Mouse (Mus musculus): ENCODE results near the gene Gm11733.
"Not testable (repeated sequence)": the region's sequence is repeated elsewhere in the genome, so short reads cannot be mapped to it uniquely, and the experiment has no call there.

Gm11733 gene

DNA sequence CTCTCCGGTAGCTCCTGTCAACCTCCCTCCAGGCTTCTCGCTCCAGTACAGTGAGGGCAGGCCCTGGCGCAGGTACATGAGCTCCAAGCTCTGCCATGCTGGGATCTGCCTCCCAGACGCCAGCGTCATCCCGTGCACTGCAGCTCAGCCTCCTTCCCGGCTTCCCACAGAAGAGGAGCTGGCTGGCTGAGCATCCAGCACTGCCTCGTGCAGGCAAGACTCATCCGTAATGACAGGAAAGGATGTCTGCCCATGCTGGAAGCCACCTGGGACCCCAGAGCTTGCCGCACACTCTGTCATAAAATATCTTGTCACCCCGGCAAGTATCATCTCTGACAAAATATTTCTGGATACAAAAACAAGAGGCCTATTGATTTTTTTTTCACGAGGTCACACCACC lies at the start of gene Gm11733:
Gm11733 (plus strand) TSS at position 171 of the 400 bp plus-strand sequence.
- DNase-seq (ENCODE audit: low spot score): peak; percentile 57

DNA sequence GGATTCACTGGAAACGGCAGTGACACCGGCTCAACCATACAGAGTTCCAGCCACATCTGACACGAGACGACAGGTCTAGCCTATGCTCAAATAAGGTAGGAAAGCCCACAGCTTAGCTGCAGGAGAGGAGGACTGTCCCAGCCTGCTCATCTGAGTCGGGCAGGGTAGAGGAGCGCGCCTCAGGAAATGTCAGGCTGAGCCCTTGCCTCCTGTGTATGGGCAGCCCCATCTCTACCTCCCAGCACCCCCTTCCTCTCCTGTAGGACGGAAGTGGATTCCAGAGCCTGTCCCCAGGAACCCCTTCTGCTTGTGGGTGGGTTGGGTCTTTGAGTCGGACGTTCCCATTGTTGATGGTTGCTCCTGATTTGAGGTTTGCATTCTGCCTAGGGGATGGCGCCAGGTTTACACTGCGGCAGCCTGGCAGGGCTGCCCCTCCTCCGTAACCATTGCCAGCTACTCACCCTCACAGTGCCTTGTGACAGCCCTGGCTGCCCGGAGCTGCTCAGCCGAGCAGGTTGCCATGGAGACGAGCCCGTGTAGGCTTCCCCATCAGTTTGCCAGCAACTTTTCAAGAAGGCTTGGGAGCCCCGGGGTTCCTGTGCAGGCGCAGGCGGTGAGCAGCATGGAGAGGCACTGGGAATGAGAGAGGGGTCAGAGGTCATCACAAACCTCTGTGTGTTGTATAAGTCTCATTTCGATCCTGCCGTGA lies 47.6 kb upstream of the Gm11733 start:
- DNase-seq (ENCODE audit: low spot score): peak; percentile 85

DNA sequence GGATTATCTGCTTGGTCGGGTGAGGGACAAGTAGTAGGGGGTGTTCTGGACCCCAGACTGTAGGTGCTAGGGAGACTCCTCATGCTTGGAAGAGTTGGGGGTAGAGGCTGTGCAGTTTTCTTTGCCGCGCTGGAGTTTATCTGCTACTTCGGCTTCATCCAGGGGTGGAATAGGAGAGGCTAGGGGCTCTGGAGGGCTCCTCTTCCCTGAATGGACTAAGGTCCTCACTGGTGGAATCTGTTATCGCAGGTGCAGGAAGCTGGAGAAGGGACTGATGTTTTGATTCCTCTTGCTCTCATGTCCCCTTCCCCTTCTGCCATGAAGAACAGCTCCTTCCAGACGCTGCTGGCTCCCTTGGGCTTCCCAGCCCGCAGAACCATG lies 47.1 kb upstream of the Gm11733 start:
- DNase-seq (ENCODE audit: low spot score): no peak

DNA sequence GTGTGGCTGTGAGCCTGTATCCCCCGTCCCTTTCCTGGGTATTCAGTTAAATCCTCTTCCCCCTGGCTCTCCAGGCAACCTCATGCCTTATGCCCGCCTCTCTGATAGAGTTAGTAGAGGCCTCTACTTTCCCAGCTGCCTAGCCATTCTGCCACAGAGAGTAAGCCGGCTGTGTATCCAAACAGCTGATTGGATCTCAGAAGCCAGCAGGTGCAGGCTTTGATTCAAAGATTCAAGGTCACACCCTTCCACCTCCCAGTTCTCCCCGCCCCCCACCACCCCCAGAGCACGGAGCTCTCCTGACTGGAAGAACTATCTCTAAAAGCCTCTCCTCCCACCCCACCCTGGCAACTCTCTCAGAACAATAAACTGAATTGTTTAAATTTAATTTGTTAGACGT lies 45.8 kb upstream of the Gm11733 start:
- DNase-seq (ENCODE audit: low spot score): no peak

DNA sequence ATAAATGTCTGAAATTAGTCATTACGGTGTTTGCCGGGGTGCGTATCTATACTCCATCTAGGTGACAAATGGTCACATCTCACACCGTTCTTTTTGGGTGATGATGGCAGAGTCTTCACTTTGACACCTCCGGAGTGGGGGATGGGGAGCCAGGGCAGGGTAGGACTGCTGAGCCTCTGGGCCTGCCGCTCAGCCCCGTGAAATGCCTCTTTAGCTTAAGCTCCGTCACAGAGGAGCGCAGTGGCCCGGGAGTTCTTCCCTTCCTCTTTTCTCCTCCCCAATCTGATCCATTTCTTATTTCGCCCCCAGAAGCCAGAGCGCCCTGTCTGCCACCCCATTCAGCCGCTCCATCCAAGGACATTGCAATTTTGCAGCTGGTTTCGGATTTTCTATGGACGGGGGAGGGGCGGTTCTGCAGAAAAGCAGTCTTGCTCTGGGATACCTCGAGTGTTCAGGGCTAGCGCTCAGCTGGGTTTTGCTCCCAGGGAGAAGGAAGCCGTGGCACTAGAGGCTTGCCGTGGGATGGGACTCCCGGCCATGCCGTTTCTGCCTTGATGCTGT lies 43.2 kb upstream of the Gm11733 start:
- DNase-seq (ENCODE audit: low spot score): no peak

- no peak for DNase-seq (ENCODE audit: low spot score)
These were observed 40.1 kb upstream of the Gm11733 start for GRCm38 (mm10) chr11:117444090-117444489.

GRCm38 (mm10) chr11:117445707-117446106 lies 38.5 kb upstream of the Gm11733 start:
- no peak for DNase-seq (ENCODE audit: low spot score)

- peak; percentile 60 for DNase-seq (ENCODE audit: low spot score)
These were observed 30.1 kb upstream of the Gm11733 start for GRCm38 (mm10) chr11:117454086-117454485.

- DNase-seq (ENCODE audit: low spot score): peak; percentile 63
These were observed 25.0 kb upstream of the Gm11733 start for GRCm38 (mm10) chr11:117459148-117459547.

- DNase-seq (ENCODE audit: low spot score): peak; percentile 44
These were observed 21.8 kb upstream of the Gm11733 start for GRCm38 (mm10) chr11:117462202-117462864.

DNA sequence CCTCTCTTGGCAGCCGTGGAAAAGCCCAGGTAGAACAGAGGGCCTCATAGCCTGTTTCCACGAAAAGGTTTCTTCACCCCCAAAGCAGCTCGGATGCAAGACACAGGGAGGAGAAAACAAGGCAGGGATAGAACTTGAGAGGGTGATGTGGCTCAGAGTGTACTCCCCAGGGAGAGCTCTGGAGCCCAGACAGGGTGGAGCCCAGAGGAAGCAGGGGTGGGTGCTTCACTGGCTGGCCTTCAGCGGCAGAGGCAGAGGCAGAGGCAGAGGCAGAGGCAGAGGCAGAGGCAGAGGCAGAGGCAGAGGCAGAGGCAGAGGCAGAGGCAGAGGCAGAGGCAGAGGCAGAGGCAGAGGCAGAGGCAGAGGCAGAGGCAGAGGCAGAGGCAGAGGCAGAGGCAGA lies 20.8 kb upstream of the Gm11733 start:
- not testable (repeated sequence) for DNase-seq (ENCODE audit: low spot score)

DNA sequence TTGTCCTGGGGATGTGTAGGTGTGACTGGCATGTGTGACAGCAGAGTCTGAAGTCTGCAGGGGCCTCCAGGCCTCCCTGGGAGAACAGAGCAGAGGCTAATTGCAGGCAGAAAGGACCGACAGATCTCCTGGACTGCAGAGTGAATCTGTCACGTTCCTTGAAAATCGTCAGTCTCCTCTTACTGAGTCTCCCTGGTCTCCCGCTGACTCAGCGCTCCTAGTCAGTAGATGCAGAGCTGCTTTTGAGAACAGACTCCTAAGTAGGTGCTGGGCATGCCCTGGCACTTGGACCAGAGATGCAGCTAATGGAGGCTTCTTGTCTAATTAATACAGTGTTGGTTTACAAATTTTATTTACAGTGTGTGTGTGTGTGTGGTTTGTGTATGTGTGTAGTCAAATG lies 17.9 kb upstream of the Gm11733 start:
- DNase-seq (ENCODE audit: low spot score): no peak

DNA sequence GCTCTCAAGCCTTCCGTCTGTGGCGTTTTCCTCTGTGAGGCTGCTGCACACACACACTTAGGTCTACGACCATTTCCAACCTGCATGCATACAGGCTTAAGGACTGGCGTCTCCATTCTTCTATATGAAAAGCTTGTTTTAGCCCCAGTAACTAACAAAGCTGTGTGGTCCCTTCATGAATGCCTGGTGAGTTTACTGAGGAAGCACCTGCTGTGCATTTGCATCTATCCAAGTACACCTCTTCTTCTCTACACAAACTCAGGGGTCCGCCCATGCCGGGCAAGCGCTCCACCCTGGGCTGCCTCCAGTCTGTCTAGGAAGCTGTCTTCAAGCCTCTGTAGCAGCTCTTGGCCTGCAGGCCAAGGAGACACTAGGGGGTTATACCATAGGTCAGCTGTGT lies 17.3 kb upstream of the Gm11733 start:
- no peak for DNase-seq (ENCODE audit: low spot score)

- no peak for DNase-seq (ENCODE audit: low spot score)
These were observed 15.4 kb upstream of the Gm11733 start for GRCm38 (mm10) chr11:117468585-117469363.

GRCm38 (mm10) chr11:117469724-117470123 lies 14.4 kb upstream of the Gm11733 start:
- DNase-seq (ENCODE audit: low spot score): no peak

DNA sequence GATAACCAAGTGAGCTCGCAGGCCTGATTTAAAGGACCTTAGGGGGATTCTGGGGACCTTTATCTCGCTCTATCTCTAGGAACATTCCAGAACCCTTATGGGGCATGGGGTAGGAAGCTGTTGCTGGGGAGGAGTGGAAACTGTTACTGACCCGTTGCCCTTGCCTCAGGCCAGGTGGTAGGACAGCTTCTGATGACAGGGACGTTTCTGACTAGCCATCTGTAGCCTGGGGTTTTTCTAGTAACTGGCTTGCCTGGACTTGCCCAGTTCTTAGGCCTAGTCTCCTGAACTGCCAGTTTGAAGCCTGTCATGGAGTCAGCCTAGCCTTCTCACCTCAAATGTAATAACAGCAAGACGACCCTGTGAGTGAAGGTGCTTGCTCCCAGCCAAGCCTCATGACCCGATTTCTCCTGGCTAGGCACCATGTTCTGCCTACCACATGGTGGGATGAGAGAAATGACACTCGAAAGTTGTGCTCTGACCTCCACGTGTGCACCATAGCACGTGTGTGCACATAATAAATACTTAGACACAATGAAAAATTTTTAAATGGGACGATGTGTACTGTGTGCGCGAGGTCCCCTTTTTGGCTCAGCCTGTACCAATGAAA lies 13.5 kb upstream of the Gm11733 start:
- DNase-seq (ENCODE audit: low spot score): no peak

DNA sequence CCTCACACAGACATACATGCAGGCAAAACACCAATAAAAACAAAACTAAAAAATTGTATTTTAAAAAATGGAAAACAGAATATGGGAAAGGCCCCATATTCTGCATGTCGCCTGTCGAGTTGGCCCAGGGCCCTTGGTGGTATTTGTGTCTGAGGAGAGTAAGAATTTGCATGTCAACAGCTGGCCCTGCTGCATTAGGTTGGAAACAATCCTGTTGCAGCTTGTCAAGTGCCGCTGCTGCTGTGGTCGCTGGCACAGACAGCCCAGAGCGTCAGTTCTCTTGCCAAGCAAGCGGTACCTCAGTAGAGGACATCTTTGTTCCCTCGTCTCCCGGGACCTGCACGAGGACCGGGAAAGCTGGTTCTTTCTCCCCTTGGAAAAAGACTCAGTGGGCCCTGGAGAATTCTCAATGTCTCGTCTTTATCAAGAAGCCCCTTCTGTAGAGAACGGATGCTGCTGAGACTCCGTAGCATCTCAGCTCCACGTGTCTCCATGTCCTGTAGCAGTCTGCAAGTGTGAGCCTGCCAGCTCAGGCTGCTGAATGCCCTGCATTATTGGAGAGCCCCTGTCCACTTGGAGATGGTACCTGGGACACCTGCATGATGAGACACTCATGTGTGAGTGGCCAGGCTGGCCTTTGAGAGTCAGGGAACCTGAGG lies 12.4 kb upstream of the Gm11733 start:
- no peak for DNase-seq (ENCODE audit: low spot score)

DNA sequence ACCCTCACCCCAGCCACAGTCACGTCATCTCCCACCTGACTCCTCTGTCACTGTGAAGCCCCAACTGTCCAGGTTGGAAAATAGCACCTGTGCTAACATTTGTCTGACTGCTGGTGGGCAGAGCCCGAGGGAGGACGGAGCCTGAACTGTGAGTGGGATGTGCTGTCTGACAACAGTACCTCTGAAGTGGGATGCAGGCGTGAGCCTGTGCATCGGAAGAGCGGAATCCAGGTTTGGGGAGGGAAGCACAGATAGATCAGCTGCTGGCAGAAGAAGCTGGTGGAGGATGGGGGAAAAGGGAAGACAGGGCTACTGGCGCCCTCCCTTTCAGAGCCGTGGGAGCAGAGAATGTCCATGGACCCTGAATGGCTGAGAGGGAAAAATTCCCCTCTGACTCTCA lies 11.3 kb upstream of the Gm11733 start:
- no peak for DNase-seq (ENCODE audit: low spot score)

- no peak for DNase-seq (ENCODE audit: low spot score)
These were observed 9.0 kb upstream of the Gm11733 start for GRCm38 (mm10) chr11:117475204-117475603.

DNA sequence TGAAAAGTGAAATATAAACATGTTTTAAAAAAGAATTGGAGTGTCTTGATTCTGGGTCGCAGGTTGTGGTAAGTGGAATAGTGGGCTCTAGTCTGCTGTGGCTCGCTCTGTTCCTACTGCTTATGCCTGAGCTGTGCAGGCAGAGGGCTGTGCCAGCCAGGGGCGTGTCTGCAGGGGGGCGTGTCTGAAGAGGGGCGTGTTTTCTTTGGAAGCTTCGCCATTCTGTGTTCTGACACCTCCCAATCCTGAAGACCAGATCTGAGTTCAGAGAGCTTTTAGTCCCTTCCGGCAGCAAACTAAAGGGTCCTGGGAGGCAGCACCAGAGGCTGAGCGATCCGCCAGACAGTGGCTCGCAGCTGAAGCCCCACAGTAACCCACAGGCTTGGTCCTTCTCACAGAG lies 8.5 kb upstream of the Gm11733 start:
- DNase-seq (ENCODE audit: low spot score): peak; percentile 51

GRCm38 (mm10) chr11:117476554-117477107 lies 7.5 kb upstream of the Gm11733 start:
- no peak for DNase-seq (ENCODE audit: low spot score)
